Mouse (Mus musculus) liver, postnatal 0 days (tissue): Measurements from ENCODE around the gene Gm20425. TPM values are rescaled to one million over a fixed set of nuclear protein-coding genes. Genes with fewer than 3 reads are reported as not detected.

Experiments used
- ATAC-seq: fragments of 200-750 bp; cut with Nextera tagmentation; 2 replicates; pipeline ENCODE4 v1.8.0; 2017; ENCODE audit warnings: mild to moderate bottlenecking, moderate library complexity
- DNase-seq: peaks from one replicate; pipeline ENCODE4 v3.0.0-alpha.2; 2016
- H3K27ac ChIP-seq: fragments of 300-500 bp; sonication (generic); 2 replicates; pipeline ENCODE4 v1.5.1; 2014; ENCODE audit warnings: antibody characterized with exemption, moderate library complexity, mild to moderate bottlenecking, low read depth
- H3K27me3 ChIP-seq: fragments of 300-500 bp; sonication (generic); 2 replicates; pipeline ENCODE4 v1.6.1; 2014; ENCODE audit warnings: low read length, control low read depth, mixed read lengths; ENCODE audit not compliant: insufficient read depth
- H3K36me3 ChIP-seq: fragments of 300-500 bp; sonication (generic); replicated peaks from 2 replicates; pipeline ENCODE4 v1.6.1; 2014; ENCODE audit warnings: mild to moderate bottlenecking, control low read depth, low read length, moderate library complexity, mixed read lengths; ENCODE audit not compliant: insufficient read depth
- H3K4me1 ChIP-seq: fragments of 300-500 bp; sonication (generic); 2 replicates; pipeline ENCODE4 v1.6.1; 2014; ENCODE audit warnings: antibody characterized with exemption, mild to moderate bottlenecking, control low read depth; ENCODE audit not compliant: insufficient read depth
- H3K4me2 ChIP-seq: fragments of 300-500 bp; sonication (generic); 2 replicates; pipeline ENCODE4 v1.6.1; 2014; ENCODE audit warnings: low read depth, mild to moderate bottlenecking, low read length, moderate library complexity, mixed read lengths
- H3K4me3 ChIP-seq: fragments of 300-500 bp; sonication (generic); 2 replicates; pipeline ENCODE4 v1.5.1; 2014; ENCODE audit warnings: low read depth, low read length
- H3K9ac ChIP-seq: fragments of 300-500 bp; sonication (generic); replicated peaks from 2 replicates; pipeline ENCODE4 v1.6.1; 2014; ENCODE audit warnings: mild to moderate bottlenecking, moderate library complexity
- H3K9me3 ChIP-seq: fragments of 300-500 bp; sonication (generic); 2 replicates; pipeline ENCODE4 v1.6.1; 2016; ENCODE audit warnings: mild to moderate bottlenecking, control low read depth, low read length, mixed read lengths
- CTCF ChIP-seq: sonication (generic); IDR thresholded peaks from 2 replicates; pipeline ENCODE4 v1.5.1; 2016; ENCODE audit warnings: antibody characterized with exemption, low read depth
- EP300 ChIP-seq: IDR thresholded peaks from 2 replicates; pipeline ENCODE4 v1.6.1; 2016; ENCODE audit warnings: antibody characterized with exemption, low read depth, mild to moderate bottlenecking
- whole genome bisulfite sequencing: fragments of 180-500 bp; shearing (Covaris S2); extraction: QIAGEN DNeasy Blood & Tissue Kit; methylation state at CpG from one replicate; pipeline ENCODE4 v1.1.7; 2014; ENCODE audit not compliant: insufficient replicate concordance; 5-methylcytosine and 5-hydroxymethylcytosine counted together
- polyA plus RNA-seq: library from polyadenylated mRNA; unstranded; fragments of >200 nt; fragmentation: Nextera tagmentation; extraction: Ambion mirVana; gene quantifications from 2 replicates; pipeline ENCODE4 v1.2.1, GENCODE M21; 2015

Gene Gm20425
- polyA plus RNA-seq, 1 experiment from 2014 or later = 5.1 TPM

DNA sequence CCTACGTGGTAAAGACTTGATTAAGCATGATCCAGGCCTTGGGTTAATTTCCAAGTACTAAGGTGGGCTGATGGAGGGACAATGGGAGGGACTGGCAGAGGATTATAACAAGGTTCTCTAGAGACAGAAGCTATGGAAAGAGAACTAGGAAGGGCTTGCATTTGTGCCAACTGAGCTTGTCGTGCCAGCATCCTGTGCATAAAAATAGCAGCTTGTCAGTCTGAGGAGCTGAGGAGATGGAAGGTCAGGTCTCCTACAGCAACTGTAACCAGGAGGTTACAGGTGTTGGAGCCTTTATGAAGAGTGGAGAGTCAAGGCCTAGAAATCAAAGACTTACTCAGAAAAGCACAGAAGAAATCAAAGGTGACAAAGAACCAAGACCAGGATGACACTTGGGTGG lies 16.5 kb downstream of the Gm20425 start:
- WGBS = 47% methylated on average over 2 of the region's 2 CpGs
- no peak overlapping the region for H3K27ac ChIP-seq
- H3K9ac ChIP-seq = no peak overlapping the region
- ATAC-seq (no peak), DNase-seq (no peak)
- no peak overlapping the region for H3K4me2 ChIP-seq
- peaks cover 32% of the 10 kb centered on the region for H3K36me3 ChIP-seq
- H3K27me3 ChIP-seq = no peaks in the 10 kb centered on the region
- TF ChIP-seq EP300 (no peak), CTCF (no peak)
- H3K4me1 ChIP-seq = no peaks in the 10 kb centered on the region
- H3K4me3 ChIP-seq = no peak overlapping the region
- H3K9me3 ChIP-seq = no peaks in the 10 kb centered on the region

- Histone ChIP-seq H3K9me3 (no peaks in the 10 kb centered on the region), H3K4me2 (no peak overlapping the region), H3K4me3 (no peak overlapping the region), H3K9ac (no peak overlapping the region), H3K36me3 (peaks cover 32% of the 10 kb centered on the region), H3K27ac (no peak overlapping the region), H3K27me3 (no peaks in the 10 kb centered on the region), H3K4me1 (no peaks in the 10 kb centered on the region)
- ATAC-seq (no peak), DNase-seq (no peak)
- TF ChIP-seq EP300 = no peak
- no peak for TF ChIP-seq CTCF
- WGBS = 68% methylated on average over 28 of the region's 28 CpGs
These were observed 17.3 kb downstream of the Gm20425 start for GRCm38 (mm10) chr9:103212654-103213420.

DNA sequence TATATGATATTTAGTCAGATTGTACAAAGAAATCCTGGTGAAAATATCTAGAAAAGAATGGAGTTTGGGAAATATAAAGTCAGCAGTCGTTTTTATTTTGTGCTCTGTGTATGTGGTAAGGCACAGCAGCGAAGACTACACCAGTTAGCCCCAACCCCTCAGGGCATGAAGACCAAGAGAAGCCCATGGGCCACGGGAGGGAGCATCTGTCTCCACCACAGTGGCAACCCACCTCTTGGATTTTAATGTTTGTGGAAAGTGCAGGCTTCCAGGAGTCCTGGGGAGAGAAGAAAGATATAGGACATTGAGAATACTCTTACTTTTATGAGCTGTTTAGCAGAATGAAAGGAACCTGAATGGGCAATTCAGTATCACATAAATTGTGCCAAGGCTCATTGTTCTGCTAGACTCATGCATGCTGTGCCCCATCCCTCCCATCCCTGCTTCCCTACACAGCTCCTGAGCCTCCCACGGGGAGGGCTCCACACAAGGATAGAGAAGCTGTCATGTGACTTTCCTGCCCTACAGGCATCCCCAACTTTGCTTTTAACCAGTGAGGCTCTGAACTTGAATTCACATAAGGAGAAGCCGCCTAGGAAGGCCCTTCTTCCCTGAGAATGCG lies 21.2 kb downstream of the Gm20425 start:
- H3K4me2 ChIP-seq = no peak overlapping the region
- DNase-seq (no peak), ATAC-seq (no peak)
- TF ChIP-seq EP300 = no peak
- no peak for TF ChIP-seq CTCF
- no peaks in the 10 kb centered on the region for H3K27me3 ChIP-seq
- H3K27ac ChIP-seq = no peak overlapping the region
- H3K4me1 ChIP-seq = no peaks in the 10 kb centered on the region
- H3K36me3 ChIP-seq = peaks cover 13% of the 10 kb centered on the region
- WGBS = 65% methylated on average over 6 of the region's 6 CpGs
- H3K9ac ChIP-seq = no peak overlapping the region
- no peaks in the 10 kb centered on the region for H3K9me3 ChIP-seq
- H3K4me3 ChIP-seq = no peak overlapping the region

- Histone ChIP-seq H3K27ac (no peak overlapping the region), H3K9me3 (no peaks in the 10 kb centered on the region), H3K4me1 (no peaks in the 10 kb centered on the region), H3K36me3 (peaks cover 13% of the 10 kb centered on the region), H3K9ac (no peak overlapping the region), H3K4me3 (no peak overlapping the region), H3K4me2 (peak overlapping the region; percentile 36), H3K27me3 (no peaks in the 10 kb centered on the region)
- DNase-seq (peak; percentile 84), ATAC-seq (peak; percentile 73)
- 7% methylated on average over 16 of the region's 16 CpGs for WGBS
- TF ChIP-seq CTCF (peak; percentile 96), EP300 (no peak)
These were observed 22.3 kb downstream of the Gm20425 start for GRCm38 (mm10) chr9:103207846-103208245.

- no peak overlapping the region for H3K4me3 ChIP-seq
- no peak for ATAC-seq
- peaks cover 10% of the 10 kb centered on the region for H3K36me3 ChIP-seq
- no peaks in the 10 kb centered on the region for H3K9me3 ChIP-seq
- no peak overlapping the region for H3K9ac ChIP-seq
- no peak for DNase-seq
- no peak overlapping the region for H3K27ac ChIP-seq
- no peaks in the 10 kb centered on the region for H3K4me1 ChIP-seq
- WGBS = 60% methylated on average over 5 of the region's 5 CpGs
- TF ChIP-seq CTCF (no peak), EP300 (no peak)
- no peak overlapping the region for H3K4me2 ChIP-seq
- H3K27me3 ChIP-seq = no peaks in the 10 kb centered on the region
These were observed 24.3 kb downstream of the Gm20425 start for GRCm38 (mm10) chr9:103205786-103206185.

DNA sequence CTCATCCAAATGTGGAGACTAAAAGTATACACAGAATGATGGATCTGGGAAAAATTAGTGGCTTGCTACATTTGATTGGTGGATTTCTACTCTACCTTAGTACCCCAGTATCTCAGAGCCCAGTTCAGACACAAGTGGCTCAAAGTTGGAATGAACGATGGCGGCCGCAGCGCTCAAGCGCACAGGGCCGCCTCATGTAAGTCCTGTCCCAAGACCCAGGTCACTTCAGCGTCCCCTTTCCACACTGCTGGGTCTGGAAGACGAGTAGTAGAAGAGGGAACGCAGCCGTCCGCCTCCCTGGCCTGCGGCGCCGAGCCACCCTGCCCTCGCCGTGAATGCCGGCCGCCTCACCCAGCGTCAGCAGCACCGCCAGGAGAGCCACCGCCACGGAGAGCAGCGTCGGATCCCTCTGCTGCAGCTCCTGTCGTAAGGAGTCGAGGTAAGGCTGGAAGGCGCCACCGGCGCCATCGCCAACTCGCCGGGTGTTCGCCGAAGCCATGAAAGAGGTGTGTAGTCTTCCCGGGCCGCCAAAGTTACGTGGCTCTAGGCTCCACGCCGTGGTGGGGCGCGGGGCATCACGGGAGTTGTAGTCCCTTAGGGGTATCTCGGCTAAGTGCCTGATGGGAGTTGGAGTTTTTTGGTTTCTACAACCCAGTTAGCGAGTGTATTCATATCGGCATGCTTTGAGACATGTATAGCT lies 28.4 kb downstream of the Gm20425 start, which contains the start of gene Srprb:
Srprb (minus strand) TSS at position 577 of the 700 bp plus-strand sequence.
- Histone ChIP-seq H3K27me3 (no peaks in the 10 kb centered on the region), H3K9ac (peak within 1 kb of the TSS; percentile 79), H3K4me3 (peak within 1 kb of the TSS; percentile 77), H3K9me3 (no peaks in the 10 kb centered on the region), H3K4me1 (no peaks in the 10 kb centered on the region), H3K36me3 (peaks cover 14% of the 10 kb centered on the region), H3K27ac (peak within 1 kb of the TSS; percentile 64), H3K4me2 (peak within 1 kb of the TSS; percentile 89)
- 1% methylated on average over 45 of the region's 45 CpGs for WGBS
- DNase-seq (peak; percentile 94), ATAC-seq (peak; percentile 94)
- TF ChIP-seq EP300 = no peak
- TF ChIP-seq CTCF = no peak
